Mouse (Mus musculus): Measurements from ENCODE around the gene Kif21a. TPM values are rescaled to one million over a fixed set of nuclear protein-coding genes. Genes with fewer than 3 reads are reported as not detected.

The Kif21a gene
- total and polyA plus RNA-seq, 3 experiments: not detected

GRCm38 (mm10) chr15:91072440-91072839, 22.7 kb upstream of the Kif21a start:
- DNase-seq (ENCODE audit: low read depth, low spot score): no peak
- no peaks in the 10 kb centered on the region for H3K9me3 ChIP-seq (replicated peaks; ENCODE audit: insufficient read depth, low read length)
- H3K79me2 ChIP-seq (ENCODE audit: control insufficient read depth, insufficient read depth, low read length, poor library complexity): no peaks in the 10 kb centered on the region
- no peaks in the 10 kb centered on the region for H3K27me3 ChIP-seq (ENCODE audit: control insufficient read depth in 1 of 2, insufficient read depth in 2 of 2, low read length in 2 of 2)
- no peak overlapping the region for H3K4me3 ChIP-seq (ENCODE audit: control insufficient read depth in 1 of 2, insufficient read depth in 1 of 2, low read depth in 2 of 2, low read length in 2 of 2)
- H3K4me1 ChIP-seq (ENCODE audit: control insufficient read depth in 1 of 2, insufficient read depth in 2 of 2, low read length in 2 of 2): no peaks in the 10 kb centered on the region
- H3K27ac ChIP-seq (ENCODE audit: control insufficient read depth, low read depth, low read length): no peak overlapping the region
- H3K9ac ChIP-seq (ENCODE audit: control insufficient read depth, low read depth, low read length, poor library complexity, severe bottlenecking): no peak overlapping the region
- TF ChIP-seq ZNF384 (IDR thresholded peaks at IDR 0.05; ENCODE audit: low read depth, low read length): no peak
- TF ChIP-seq GABPA (IDR thresholded peaks at IDR 0.05; ENCODE audit: low read depth, low read length): no peak
- TF ChIP-seq NRF1 (IDR thresholded peaks at IDR 0.05; ENCODE audit: insufficient read depth, low read depth, low read length, poor library complexity, severe bottlenecking): no peak
- TF ChIP-seq SMC3 (IDR thresholded peaks at IDR 0.05; ENCODE audit: low read depth, low read length): no peak
- TF ChIP-seq ZC3H11A (IDR thresholded peaks at IDR 0.05; ENCODE audit: low read depth, low read length): no peak
- no peak for TF ChIP-seq ZMIZ1 (IDR thresholded peaks at IDR 0.05; ENCODE audit: low read depth, low read length)
- TF ChIP-seq RAD21 (IDR thresholded peaks at IDR 0.05; ENCODE audit: low read depth, low read length): no peak
- TF ChIP-seq MAZ (IDR thresholded peaks at IDR 0.05; ENCODE audit: low read depth, low read length): no peak
- no peak for TF ChIP-seq BHLHE40 (IDR thresholded peaks at IDR 0.05; ENCODE audit: borderline replicate concordance, low read depth, low read length)
- TF ChIP-seq CTCF (IDR thresholded peaks at IDR 0.05 in 2 of 3, conservative IDR thresholded peaks at IDR 0.05 in 1 of 3; ENCODE audit: control insufficient read depth in 1 of 3, insufficient read depth in 1 of 3, low read depth in 2 of 3, low read length in 3 of 3, poor library complexity in 1 of 3, severe bottlenecking in 1 of 3): no peak
- TF ChIP-seq POLR2AphosphoS5 (IDR thresholded peaks at IDR 0.05; ENCODE audit: borderline replicate concordance, low read depth, low read length): no peak
- no peaks in the 10 kb centered on the region for H3K36me3 ChIP-seq (ENCODE audit: control insufficient read depth in 1 of 2, insufficient read depth in 2 of 2, low read length in 2 of 2)

DNA sequence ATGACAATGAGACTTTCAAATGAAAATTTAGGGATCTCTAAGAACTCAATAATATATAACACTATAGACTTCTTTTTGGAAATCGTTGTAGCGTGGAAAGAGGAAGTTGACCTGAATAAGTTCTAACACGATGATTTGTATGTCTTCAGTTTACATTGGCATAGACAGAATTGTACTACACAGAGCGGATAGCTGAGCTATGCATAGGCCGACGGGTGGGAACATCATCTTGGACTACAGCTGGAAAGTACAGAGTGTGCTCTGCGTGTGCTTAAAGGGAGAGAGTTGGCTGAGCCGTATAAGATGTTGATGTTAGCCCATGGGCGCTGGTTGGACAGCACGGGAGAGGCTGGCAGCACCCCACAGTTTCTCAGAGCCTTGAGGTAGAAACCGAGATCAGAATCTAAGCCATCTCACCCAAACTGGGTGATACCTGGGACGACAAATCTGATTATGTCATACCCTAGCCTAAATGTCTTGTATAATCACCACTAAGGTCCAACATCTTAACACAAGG, 14.6 kb upstream of the Kif21a start:
- Histone ChIP-seq H3K27ac (ENCODE audit: control insufficient read depth, low read depth, low read length) (no peak overlapping the region), H3K4me3 (ENCODE audit: control insufficient read depth in 1 of 2, insufficient read depth in 1 of 2, low read depth in 2 of 2, low read length in 2 of 2) (no peak overlapping the region), H3K79me2 (ENCODE audit: control insufficient read depth, insufficient read depth, low read length, poor library complexity) (no peaks in the 10 kb centered on the region), H3K9me3 (replicated peaks; ENCODE audit: insufficient read depth, low read length) (no peaks in the 10 kb centered on the region), H3K9ac (ENCODE audit: control insufficient read depth, low read depth, low read length, poor library complexity, severe bottlenecking) (no peak overlapping the region), H3K4me1 (ENCODE audit: control insufficient read depth in 1 of 2, insufficient read depth in 2 of 2, low read length in 2 of 2) (no peaks in the 10 kb centered on the region), H3K36me3 (ENCODE audit: control insufficient read depth in 1 of 2, insufficient read depth in 2 of 2, low read length in 2 of 2) (no peaks in the 10 kb centered on the region), H3K27me3 (ENCODE audit: control insufficient read depth in 1 of 2, insufficient read depth in 2 of 2, low read length in 2 of 2) (no peaks in the 10 kb centered on the region)
- no peak for TF ChIP-seq MAFK (IDR thresholded peaks at IDR 0.05; ENCODE audit: borderline replicate concordance, low read depth, low read length)
- no peak for TF ChIP-seq SMC3 (IDR thresholded peaks at IDR 0.05; ENCODE audit: low read depth, low read length)
- TF ChIP-seq GATA1 (IDR thresholded peaks at IDR 0.05; ENCODE audit: low read depth, low read length): no peak
- TF ChIP-seq HCFC1 (IDR thresholded peaks at IDR 0.05; ENCODE audit: low read depth, low read length): no peak
- no peak for TF ChIP-seq RCOR1 (IDR thresholded peaks at IDR 0.05; ENCODE audit: low read depth, low read length)
- TF ChIP-seq MAZ (IDR thresholded peaks at IDR 0.05; ENCODE audit: low read depth, low read length): no peak
- no peak for TF ChIP-seq USF1 (IDR thresholded peaks at IDR 0.05; ENCODE audit: low read depth, low read length)
- TF ChIP-seq ZNF384 (IDR thresholded peaks at IDR 0.05; ENCODE audit: low read depth, low read length): no peak
- TF ChIP-seq EP300 (IDR thresholded peaks at IDR 0.05; ENCODE audit: low read depth in 1 of 2, low read length in 2 of 2): no peak
- TF ChIP-seq ETS1 (IDR thresholded peaks at IDR 0.05; ENCODE audit: low read depth, low read length): no peak
- TF ChIP-seq MYB (IDR thresholded peaks at IDR 0.05; ENCODE audit: low read depth, low read length): no peak
- TF ChIP-seq CHD1 (IDR thresholded peaks at IDR 0.05; ENCODE audit: low read depth, low read length): no peak
- no peak for TF ChIP-seq MEF2A (IDR thresholded peaks at IDR 0.05; ENCODE audit: extremely low read depth, insufficient replicate concordance, low read depth, low read length, poor library complexity, severe bottlenecking)
- no peak for TF ChIP-seq ZC3H11A (IDR thresholded peaks at IDR 0.05; ENCODE audit: low read depth, low read length)
- no peak for DNase-seq (ENCODE audit: low read depth, low spot score)
